Mouse (Mus musculus) limb, embryonic 14.5 days (tissue): Measurements from ENCODE around the gene Rbfox1. TPM values are rescaled to one million over a fixed set of nuclear protein-coding genes. Genes with fewer than 3 reads are reported as not detected.

Experiments used
- ATAC-seq: fragments of 200-750 bp; cut with Nextera tagmentation; 2 replicates; pipeline ENCODE4 v1.8.0; 2017; ENCODE audit warnings: low read depth, moderate number of reproducible peaks, moderate TSS enrichment; ENCODE audit not compliant: low FRiP score
- DNase-seq: peaks from one replicate; pipeline ENCODE4 v3.0.0-alpha.2; 2015; ENCODE audit warnings: low spot score
- H3K27ac ChIP-seq: fragments of 300-500 bp; sonication (generic); replicated peaks from 2 replicates; pipeline ENCODE4 v1.5.1; 2014; ENCODE audit warnings: low read depth, mild to moderate bottlenecking, low read length, moderate library complexity, mixed read lengths
- H3K27me3 ChIP-seq: fragments of 300-500 bp; sonication (generic); 2 replicates; pipeline ENCODE4 v1.6.1; 2014; ENCODE audit warnings: low read length, mixed read lengths; ENCODE audit not compliant: control insufficient read depth, insufficient read depth
- H3K36me3 ChIP-seq: fragments of 300-500 bp; sonication (generic); 2 replicates; pipeline ENCODE4 v1.6.1; 2014; ENCODE audit warnings: mild to moderate bottlenecking, low read length, moderate library complexity, mixed read lengths; ENCODE audit not compliant: control insufficient read depth, insufficient read depth
- H3K4me1 ChIP-seq: fragments of 300-500 bp; sonication (generic); 2 replicates; pipeline ENCODE4 v1.6.1; 2014; ENCODE audit warnings: antibody characterized with exemption, low read length, mixed read lengths; ENCODE audit not compliant: control insufficient read depth, insufficient read depth
- H3K4me2 ChIP-seq: fragments of 300-500 bp; sonication (generic); replicated peaks from 2 replicates; pipeline ENCODE4 v1.6.1; 2014; ENCODE audit warnings: low read depth, mild to moderate bottlenecking, low read length, moderate library complexity; ENCODE audit not compliant: severe bottlenecking
- H3K4me3 ChIP-seq: fragments of 300-500 bp; sonication (generic); replicated peaks from 2 replicates; pipeline ENCODE4 v1.5.1; 2014; ENCODE audit warnings: low read length
- H3K9ac ChIP-seq: fragments of 300-500 bp; sonication (generic); 2 replicates; pipeline ENCODE4 v1.6.1; 2014; ENCODE audit warnings: mild to moderate bottlenecking, low read depth, low read length, moderate library complexity; ENCODE audit not compliant: severe bottlenecking
- H3K9me3 ChIP-seq: fragments of 300-500 bp; sonication (generic); 2 replicates; pipeline ENCODE4 v1.6.1; 2016; ENCODE audit warnings: low read length; ENCODE audit not compliant: control insufficient read depth
- POLR2A ChIP-seq: fragments of 200-500 bp; IDR thresholded peaks from 2 replicates; pipeline ENCODE4 v1.8.0; 2012; ENCODE audit warnings: inconsistent platforms, mild to moderate bottlenecking, moderate library complexity, borderline replicate concordance; ENCODE audit not compliant: insufficient read depth, insufficient read length; ENCODE audit errors: extremely low read depth
- WGBS: fragments of 180-500 bp; shearing (Covaris S2); extraction: QIAGEN DNeasy Blood & Tissue Kit; methylation state at CpG from one replicate; pipeline ENCODE4 v1.1.7; 2014; 5-methylcytosine and 5-hydroxymethylcytosine counted together
- polyA plus RNA-seq, 2 experiments: library from polyadenylated mRNA; depleted of rRNA in 1 of 2; stranded (reverse) in 1 of 2; unstranded in 1 of 2; fragments of >200 nt; fragmentation: Nextera tagmentation in 1 of 2; extraction: Ambion mirVana in 1 of 2; gene quantifications; 2 replicates each; pipeline versions ENCODE4 v1.2.1 to v1.2.3; 2012 to 2014

The Rbfox1 gene
- polyA plus RNA-seq, 2 experiments: 3.8 to 6.0 TPM

- Histone ChIP-seq H3K4me3 (no peak overlapping the region), H3K9me3 (no peaks in the 10 kb centered on the region), H3K9ac (no peak overlapping the region), H3K4me1 (no peaks in the 10 kb centered on the region), H3K27me3 (no peaks in the 10 kb centered on the region), H3K27ac (no peak overlapping the region), H3K4me2 (no peak overlapping the region), H3K36me3 (no peaks in the 10 kb centered on the region)
- no peak for TF ChIP-seq POLR2A
- no peak for DNase-seq
- 51% methylated on average over 3 of the region's 4 CpGs for WGBS
- no peak for ATAC-seq
Observed at GRCm38 (mm10) chr16:6969986-6970385, 1084.8 kb downstream of the Rbfox1 start.

GRCm38 (mm10) chr16:6976341-6976740, 1091.2 kb downstream of the Rbfox1 start:
- DNase-seq (no peak), ATAC-seq (no peak)
- no peak overlapping the region for H3K27ac ChIP-seq
- no peak overlapping the region for H3K4me3 ChIP-seq
- H3K9me3 ChIP-seq: no peaks in the 10 kb centered on the region
- no peaks in the 10 kb centered on the region for H3K27me3 ChIP-seq
- TF ChIP-seq POLR2A: no peak
- no peaks in the 10 kb centered on the region for H3K36me3 ChIP-seq
- H3K4me2 ChIP-seq: no peak overlapping the region
- H3K4me1 ChIP-seq: no peaks in the 10 kb centered on the region
- 81% methylated on average over 7 of the region's 7 CpGs for WGBS
- H3K9ac ChIP-seq: no peak overlapping the region

- ATAC-seq (no peak), DNase-seq (no peak)
- Histone ChIP-seq H3K4me3 (no peak overlapping the region), H3K4me1 (no peaks in the 10 kb centered on the region), H3K9me3 (no peaks in the 10 kb centered on the region), H3K27ac (no peak overlapping the region), H3K36me3 (no peaks in the 10 kb centered on the region), H3K9ac (no peak overlapping the region), H3K4me2 (no peak overlapping the region), H3K27me3 (no peaks in the 10 kb centered on the region)
- no peak for TF ChIP-seq POLR2A
- 77% methylated on average over 2 of the region's 2 CpGs for WGBS
Observed at GRCm38 (mm10) chr16:6983947-6984346, 1098.8 kb downstream of the Rbfox1 start.

GRCm38 (mm10) chr16:6986031-6986430, 1100.9 kb downstream of the Rbfox1 start:
- Histone ChIP-seq H3K27ac (no peak overlapping the region), H3K27me3 (no peaks in the 10 kb centered on the region), H3K4me3 (no peak overlapping the region), H3K4me1 (no peaks in the 10 kb centered on the region), H3K4me2 (no peak overlapping the region), H3K9me3 (no peaks in the 10 kb centered on the region), H3K36me3 (no peaks in the 10 kb centered on the region), H3K9ac (no peak overlapping the region)
- DNase-seq (peak; percentile 8), ATAC-seq (no peak)
- no peak for TF ChIP-seq POLR2A

GRCm38 (mm10) chr16:6986494-6986893, 1101.3 kb downstream of the Rbfox1 start:
- Histone ChIP-seq H3K36me3 (no peaks in the 10 kb centered on the region), H3K9ac (no peak overlapping the region), H3K27ac (no peak overlapping the region), H3K4me2 (no peak overlapping the region), H3K4me1 (no peaks in the 10 kb centered on the region), H3K4me3 (no peak overlapping the region), H3K27me3 (no peaks in the 10 kb centered on the region), H3K9me3 (no peaks in the 10 kb centered on the region)
- no peak for TF ChIP-seq POLR2A
- WGBS: 65% methylated on average over 2 of the region's 2 CpGs
- ATAC-seq (no peak), DNase-seq (no peak)

GRCm38 (mm10) chr16:6992251-6992650, 1107.1 kb downstream of the Rbfox1 start:
- H3K4me2 ChIP-seq: no peak overlapping the region
- no peaks in the 10 kb centered on the region for H3K36me3 ChIP-seq
- no peaks in the 10 kb centered on the region for H3K9me3 ChIP-seq
- no peak for ATAC-seq
- DNase-seq: no peak
- H3K4me3 ChIP-seq: no peak overlapping the region
- no peak overlapping the region for H3K27ac ChIP-seq
- no peaks in the 10 kb centered on the region for H3K27me3 ChIP-seq
- no peak overlapping the region for H3K9ac ChIP-seq
- WGBS: 76% methylated on average over 5 of the region's 5 CpGs
- no peaks in the 10 kb centered on the region for H3K4me1 ChIP-seq
- TF ChIP-seq POLR2A: no peak
